Mouse (Mus musculus): Measurements from ENCODE around the gene Ubxn6.

Ubxn6 gene

GRCm38 (mm10) chr17:56024931-56025330 lies 49.9 kb downstream of the Ubxn6 start:
- in situ Hi-C loops (cut with MboI, MseI), result no loop called here

GRCm38 (mm10) chr17:56024476-56024875 lies 50.4 kb downstream of the Ubxn6 start:
- in situ Hi-C loops (cut with MboI, MseI), result no loop called here

- in situ Hi-C loops (cut with MboI, MseI), result no loop called here
These were observed 51.4 kb downstream of the Ubxn6 start for GRCm38 (mm10) chr17:56023386-56023785.

- in situ Hi-C loops (cut with MboI, MseI), result no loop called here
These were observed 51.9 kb downstream of the Ubxn6 start for GRCm38 (mm10) chr17:56022989-56023290.

- in situ Hi-C loops (cut with MboI, MseI), result no loop called here
These were observed 52.5 kb downstream of the Ubxn6 start for GRCm38 (mm10) chr17:56022131-56022988.

- in situ Hi-C loops (cut with MboI, MseI), result no loop called here
These were observed 53.5 kb downstream of the Ubxn6 start for GRCm38 (mm10) chr17:56021161-56021910.

GRCm38 (mm10) chr17:56020400-56021084 lies 54.3 kb downstream of the Ubxn6 start:
- in situ Hi-C loops (cut with MboI, MseI), result no loop called here

- in situ Hi-C loops (cut with MboI, MseI), result loop anchor here (10.0 kb wide), 1 partner anchor 54 kb away; no protein-coding TSS in a partner anchor
These were observed 56.3 kb downstream of the Ubxn6 start for GRCm38 (mm10) chr17:56018347-56019131.

GRCm38 (mm10) chr17:56017848-56018247 lies 57.0 kb downstream of the Ubxn6 start:
- in situ Hi-C loops (cut with MboI, MseI), result loop anchor here (10.0 kb wide), 1 partner anchor 53 kb away; no protein-coding TSS in a partner anchor
